Mouse (Mus musculus): Measurements from ENCODE around the gene Chic2. TPM values are rescaled to one million over a fixed set of nuclear protein-coding genes. Genes with fewer than 3 reads are reported as not detected.

Gene Chic2
- 100 to 1,000 TPM; 130 to 161 TPM for polyA plus RNA-seq (2017; shearing (Covaris generic))

DNA sequence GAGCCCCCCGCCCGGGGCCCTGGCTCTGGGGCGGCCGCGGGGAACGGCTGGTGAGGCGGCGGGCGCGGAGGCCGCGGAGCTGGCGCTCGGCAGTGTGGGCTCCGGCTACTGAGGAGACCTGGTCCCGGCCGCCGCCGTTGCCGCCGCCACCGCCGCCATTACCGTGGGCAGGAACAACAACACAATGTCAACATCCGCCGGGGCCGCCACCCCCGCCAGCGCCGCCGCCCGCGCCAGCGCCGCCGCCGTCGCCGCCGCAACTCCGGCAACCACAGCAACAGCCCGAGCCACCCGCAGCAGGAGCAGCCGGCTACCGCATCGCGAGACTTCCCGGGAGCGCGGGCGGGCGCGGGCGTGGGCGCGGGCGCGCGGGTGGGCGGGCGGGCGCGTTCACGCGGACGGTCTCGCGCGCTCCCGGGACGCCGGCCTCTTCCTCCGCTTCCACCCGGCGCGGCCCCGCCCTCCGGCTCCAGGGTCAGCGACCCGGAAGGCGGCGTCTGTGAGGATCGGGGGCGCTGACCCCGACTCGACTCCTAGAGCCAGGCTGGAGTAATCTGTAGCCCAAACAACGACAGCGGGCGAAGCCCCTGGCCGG, at the start of gene Chic2:
TSS of gene Chic2 (minus strand) at position 465 of the 595 bp plus-strand sequence.

GRCm38 (mm10) chr5:75075383-75075941, 30.9 kb upstream of the Chic2 start, which contains the start of gene Gsx2:
Gene Gsx2, plus strand, starts transcription at chr5:75075601.

Other genes starting within 250 kb of the Chic2 start
- gene Gsx2, start 30.8 kb upstream of the Chic2 start, polyA plus RNA-seq (2017; shearing (Covaris generic)), result not detected
- under 1 TPM in 1 of 2 experiments, not detected in 1; 0.29 TPM for gene Pdgfra, start 107.5 kb upstream of the Chic2 start, polyA plus RNA-seq (2017; shearing (Covaris generic))

Measured in activated CD4-positive, CD25-positive, alpha-beta regulatory T cell (primary cell).